9 mouse cellular contexts compared by ENCODE assay signal in genomic region chr13:89334494-89334893, GRCm38 (mm10).
DNase-seq lines count a peak whose midpoint lies in the region; ATAC-seq lines count a peak whose summit lies in the region.
"Had no signal": no experiment of that assay in that cellular context is flagged by ENCODE, and none has a peak within 500 bp of the region (broad histone marks: within the 10 kb centered on the region; RNA-seq: fewer than 3 reads in every experiment).

No protein-coding gene starts in this region.

- no peak overlapping the region for H3K4me3 ChIP-seq in forebrain, embryonic 11.5 days (ENCODE audit: low read depth, low read length)
- H3K4me3 ChIP-seq: embryonic facial prominence, embryonic 15.5 days had no signal

- H3K27ac ChIP-seq in forebrain, embryonic 11.5 days (ENCODE audit: low read depth, low read length): no peak overlapping the region
- H3K27ac ChIP-seq: embryonic facial prominence, embryonic 15.5 days had no signal

- ATAC-seq in forebrain, embryonic 11.5 days (replicated peaks; ENCODE audit: low FRiP score): no peak; the same call in 1 of the 2 replicates

- H3K36me3 ChIP-seq in forebrain, embryonic 11.5 days (ENCODE audit: control insufficient read depth, insufficient read depth, low read length): no peaks in the 10 kb centered on the region
- H3K36me3 ChIP-seq: embryonic facial prominence, embryonic 15.5 days had no signal

- no peak overlapping the region for H3K9ac ChIP-seq in forebrain, embryonic 11.5 days (ENCODE audit: low read length)
- H3K9ac ChIP-seq: embryonic facial prominence, embryonic 15.5 days had no signal

- no peaks in the 10 kb centered on the region for H3K4me1 ChIP-seq in forebrain, embryonic 11.5 days (replicated peaks; ENCODE audit: control insufficient read depth, insufficient read depth, low read length)
- H3K4me1 ChIP-seq: embryonic facial prominence, embryonic 15.5 days had no signal

- H3K27me3 ChIP-seq in forebrain, embryonic 11.5 days (ENCODE audit: control insufficient read depth, insufficient read depth, low read length): no peaks in the 10 kb centered on the region
- H3K27me3 ChIP-seq: embryonic facial prominence, embryonic 15.5 days had no signal

- DNase-seq in left cerebral cortex, adult 18-20 months (ENCODE audit: low spot score in 2 of 2): peak; percentile 7 to 30
- no peak for DNase-seq in left cerebral cortex, postnatal 36 days (ENCODE audit: low spot score in 2 of 2)
- DNase-seq in ZHBTc4 (ENCODE audit: low read depth, low spot score): peak; percentile 22
- peak; percentile 51 for DNase-seq in forebrain, embryonic 11.5 days (ENCODE audit: low spot score)
- peak; percentile 14 for DNase-seq in mesoderm, embryonic 11.5 days (ENCODE audit: low read depth, low spot score)
- DNase-seq in layer of hippocampus, postnatal 25 days (ENCODE audit: extremely low spot score in 1 of 2, low spot score in 1 of 2): no peak
- DNase-seq in thymus, postnatal 36 days: no peak
- no peak for DNase-seq in left cerebral cortex, adult 11 months (ENCODE audit: low spot score)

- H3K4me2 ChIP-seq in forebrain, embryonic 11.5 days (ENCODE audit: low read depth, low read length, severe bottlenecking): no peak overlapping the region
- H3K4me2 ChIP-seq: embryonic facial prominence, embryonic 15.5 days had no signal

- WGBS in forebrain, embryonic 11.5 days: 47% methylated on average over 1 of the region's 1 CpGs

- intact Hi-C loops in left cerebral cortex, postnatal 36 days (cut with DNase I): no loop called here

- no peaks in the 10 kb centered on the region for H3K9me3 ChIP-seq in forebrain, embryonic 11.5 days (ENCODE audit: control insufficient read depth, low read length)
- H3K9me3 ChIP-seq: embryonic facial prominence, embryonic 15.5 days had no signal

Comparison
In these comparisons a context has a peak if more than half of its experiments do, and no peak if none do; other contexts are left out.
1. DNase-seq: peak in left cerebral cortex, adult 18-20 months (2 of 2), ZHBTc4 (single experiment), forebrain, embryonic 11.5 days (single experiment) and mesoderm, embryonic 11.5 days (single experiment); none in left cerebral cortex, postnatal 36 days (0 of 2), layer of hippocampus, postnatal 25 days (0 of 2), thymus, postnatal 36 days (0 of 2) and left cerebral cortex, adult 11 months (single experiment).